Mouse (Mus musculus) hindbrain, embryonic 15.5 days (tissue): ENCODE results near the gene Rgmb. TPM values are rescaled to one million over a fixed set of nuclear protein-coding genes. Genes with fewer than 3 reads are reported as not detected.

Source experiments
- ATAC-seq: fragments of 200-750 bp; cut with Nextera tagmentation; 2 replicates; pipeline ENCODE4 v1.8.0; 2017; ENCODE audit warnings: low read depth, moderate number of reproducible peaks, moderate TSS enrichment; ENCODE audit not compliant: low FRiP score
- H3K27ac ChIP-seq: fragments of 300-500 bp; sonication (generic); replicated peaks from 2 replicates; pipeline ENCODE4 v1.5.1; 2015; ENCODE audit warnings: mild to moderate bottlenecking, inconsistent platforms
- H3K27me3 ChIP-seq: fragments of 300-500 bp; sonication (generic); 2 replicates; pipeline ENCODE4 v1.6.1; 2015; ENCODE audit warnings: control low read depth, inconsistent platforms
- H3K36me3 ChIP-seq: fragments of 300-500 bp; sonication (generic); 2 replicates; pipeline ENCODE4 v1.6.1; 2015; ENCODE audit warnings: control low read depth, inconsistent platforms
- H3K4me1 ChIP-seq: fragments of 300-500 bp; sonication (generic); replicated peaks from 2 replicates; pipeline ENCODE4 v1.6.1; 2015; ENCODE audit warnings: control low read depth, inconsistent platforms
- H3K4me2 ChIP-seq: fragments of 300-500 bp; sonication (generic); 2 replicates; pipeline ENCODE4 v1.6.1; 2015; ENCODE audit warnings: moderate library complexity, mild to moderate bottlenecking, inconsistent platforms
- H3K4me3 ChIP-seq: fragments of 300-500 bp; sonication (generic); 2 replicates; pipeline ENCODE4 v1.5.1; 2015; ENCODE audit warnings: mild to moderate bottlenecking, inconsistent platforms
- H3K9ac ChIP-seq: fragments of 300-500 bp; sonication (generic); 2 replicates; pipeline ENCODE4 v1.6.1; 2015; ENCODE audit warnings: inconsistent platforms
- H3K9me3 ChIP-seq: fragments of 300-500 bp; sonication (generic); 2 replicates; pipeline ENCODE4 v1.6.1; 2016; ENCODE audit warnings: control low read depth, inconsistent platforms
- WGBS: fragments of 180-500 bp; shearing (Covaris S2); methylation state at CpG from one replicate; pipeline ENCODE4 v1.1.7; 2015; 5-methylcytosine and 5-hydroxymethylcytosine counted together
- polyA plus RNA-seq: library from polyadenylated mRNA; unstranded; fragments of >200 nt; fragmentation: Nextera tagmentation; extraction: Ambion mirVana; gene quantifications from 2 replicates; pipeline ENCODE4 v1.2.1, GENCODE M21; 2015

The Rgmb gene
- polyA plus RNA-seq, 1 experiment from 2014 or later, result 79.3 TPM

DNA sequence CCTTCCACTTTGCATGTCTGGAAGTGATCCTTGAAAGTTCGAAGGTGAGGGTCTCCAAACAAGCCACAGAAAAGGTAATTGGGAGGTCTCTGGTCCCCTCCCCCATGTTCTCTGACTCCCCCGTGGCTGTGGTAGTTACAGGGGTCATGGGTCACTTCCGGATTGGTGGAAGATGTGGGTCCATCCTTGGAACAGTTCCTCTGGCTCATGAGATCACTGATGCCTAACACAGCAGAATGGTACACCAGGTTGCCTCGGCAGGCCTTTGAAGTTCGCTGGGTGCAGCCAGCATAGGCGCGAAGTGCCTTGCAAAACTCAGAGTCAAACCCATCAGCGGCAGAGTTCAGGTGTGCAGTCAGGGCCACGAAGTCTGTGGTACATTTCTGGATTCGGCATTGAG lies 10.1 kb downstream of the Rgmb start:
- Histone ChIP-seq H3K9ac (no peak overlapping the region), H3K27ac (no peak overlapping the region), H3K4me1 (peaks cover 60% of the 10 kb centered on the region), H3K27me3 (no peaks in the 10 kb centered on the region), H3K36me3 (no peaks in the 10 kb centered on the region; the same call in 1 of the 2 replicates), H3K4me3 (no peak overlapping the region), H3K9me3 (no peaks in the 10 kb centered on the region), H3K4me2 (peak overlapping the region; percentile 16; the same call in 1 of the 2 replicates)
- ATAC-seq, result no peak
- WGBS, result 83% methylated on average over 10 of the region's 10 CpGs

DNA sequence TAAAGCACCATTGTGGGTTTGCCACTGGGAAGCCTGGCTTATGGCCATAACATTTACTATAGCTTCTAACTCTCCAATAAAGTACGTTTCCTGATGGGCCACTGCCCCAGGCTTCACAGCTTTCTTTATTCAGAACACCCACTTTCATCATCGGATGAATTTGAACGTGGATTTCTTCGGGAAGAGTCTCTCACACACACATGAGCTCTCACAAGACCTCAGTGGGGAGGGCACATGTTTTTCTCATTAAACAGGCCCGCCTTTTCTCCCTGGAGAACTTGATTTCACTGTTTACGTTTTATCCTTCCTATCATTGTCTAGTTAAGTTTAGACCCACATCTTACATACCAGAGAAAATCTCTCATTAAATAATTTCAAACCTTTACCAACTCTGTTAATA lies 10.7 kb downstream of the Rgmb start:
- no peaks in the 10 kb centered on the region; the same call in 1 of the 2 replicates for H3K36me3 ChIP-seq
- no peak overlapping the region for H3K27ac ChIP-seq
- no peak for ATAC-seq
- no peak overlapping the region for H3K4me2 ChIP-seq
- peaks cover 66% of the 10 kb centered on the region for H3K4me1 ChIP-seq
- no peak overlapping the region for H3K9ac ChIP-seq
- H3K4me3 ChIP-seq, result no peak overlapping the region
- H3K9me3 ChIP-seq, result no peaks in the 10 kb centered on the region
- WGBS, result 44% methylated on average over 6 of the region's 6 CpGs
- no peaks in the 10 kb centered on the region for H3K27me3 ChIP-seq

DNA sequence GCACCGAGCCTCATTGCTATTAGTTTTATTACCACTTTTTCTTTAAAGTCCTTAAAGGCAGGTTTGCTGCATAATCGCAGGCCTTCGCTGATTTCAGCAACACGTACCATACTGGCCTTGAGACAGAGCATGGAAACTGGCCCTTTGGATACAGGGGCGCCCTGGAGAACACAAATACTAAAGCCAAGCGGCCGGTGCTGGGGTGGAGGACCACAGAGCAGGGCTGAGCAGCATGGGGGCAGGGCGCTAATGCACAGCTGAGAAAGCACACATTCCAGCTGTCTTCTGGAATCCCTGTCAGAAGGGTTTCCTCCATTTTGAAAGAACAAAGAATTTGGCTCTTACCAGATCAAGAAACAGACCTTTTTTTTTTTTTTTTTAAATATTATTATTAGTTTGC lies 12.5 kb downstream of the Rgmb start:
- ATAC-seq, result no peak
- Histone ChIP-seq H3K4me2 (no peak overlapping the region), H3K4me1 (peaks cover 65% of the 10 kb centered on the region), H3K4me3 (no peak overlapping the region), H3K9ac (no peak overlapping the region), H3K9me3 (no peaks in the 10 kb centered on the region), H3K27ac (no peak overlapping the region), H3K36me3 (no peaks in the 10 kb centered on the region; the same call in 1 of the 2 replicates), H3K27me3 (no peaks in the 10 kb centered on the region)
- WGBS, result 74% methylated on average over 8 of the region's 8 CpGs

DNA sequence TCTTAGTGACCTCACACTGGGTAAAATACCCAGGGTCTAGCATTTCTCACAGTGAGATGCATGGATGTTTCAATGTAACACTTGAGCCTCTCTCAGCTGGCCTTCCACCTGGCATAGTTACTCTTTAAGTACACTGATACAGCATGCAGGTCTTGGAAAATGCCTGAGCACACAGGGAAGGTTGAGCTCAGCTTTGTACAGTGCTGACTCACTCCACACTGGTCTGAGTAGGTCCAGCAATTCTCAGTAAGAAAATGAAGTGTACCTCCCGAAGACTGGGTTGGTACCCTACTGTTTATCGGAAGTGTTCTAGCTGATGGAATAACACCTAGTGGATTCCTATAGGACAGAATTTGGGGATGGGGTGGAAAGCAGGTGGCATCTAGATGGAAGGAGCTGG lies 13.2 kb downstream of the Rgmb start:
- no peak overlapping the region for H3K27ac ChIP-seq
- no peaks in the 10 kb centered on the region for H3K27me3 ChIP-seq
- H3K4me2 ChIP-seq, result no peak overlapping the region
- H3K9me3 ChIP-seq, result no peaks in the 10 kb centered on the region
- H3K4me1 ChIP-seq, result peaks cover 64% of the 10 kb centered on the region
- H3K9ac ChIP-seq, result no peak overlapping the region
- 98% methylated on average over 2 of the region's 2 CpGs for WGBS
- no peak for ATAC-seq
- no peak overlapping the region for H3K4me3 ChIP-seq
- H3K36me3 ChIP-seq, result no peaks in the 10 kb centered on the region; the same call in 1 of the 2 replicates

DNA sequence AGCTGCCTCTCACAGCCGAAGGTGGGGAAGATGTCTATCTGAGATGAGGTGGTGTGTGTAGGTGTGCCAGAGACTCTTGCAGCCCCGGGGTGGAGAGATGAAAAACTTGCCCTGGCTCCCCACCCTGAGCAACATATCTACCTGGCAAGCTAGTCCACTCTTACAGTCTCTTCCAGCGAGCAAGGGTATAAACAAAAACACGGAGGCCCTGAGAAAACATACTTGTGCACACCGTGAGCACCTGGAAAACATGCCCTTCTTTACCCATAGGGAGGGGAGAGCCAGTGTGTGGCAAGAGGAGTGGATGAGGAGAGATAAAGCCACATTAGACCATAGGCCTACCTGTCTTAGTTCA lies 13.8 kb downstream of the Rgmb start:
- Histone ChIP-seq H3K4me3 (no peak overlapping the region), H3K4me2 (no peak overlapping the region), H3K27me3 (no peaks in the 10 kb centered on the region), H3K4me1 (peaks cover 64% of the 10 kb centered on the region), H3K36me3 (no peaks in the 10 kb centered on the region; the same call in 1 of the 2 replicates), H3K9me3 (no peaks in the 10 kb centered on the region), H3K27ac (no peak overlapping the region), H3K9ac (no peak overlapping the region)
- ATAC-seq, result no peak
- 90% methylated on average over 5 of the region's 5 CpGs for WGBS

DNA sequence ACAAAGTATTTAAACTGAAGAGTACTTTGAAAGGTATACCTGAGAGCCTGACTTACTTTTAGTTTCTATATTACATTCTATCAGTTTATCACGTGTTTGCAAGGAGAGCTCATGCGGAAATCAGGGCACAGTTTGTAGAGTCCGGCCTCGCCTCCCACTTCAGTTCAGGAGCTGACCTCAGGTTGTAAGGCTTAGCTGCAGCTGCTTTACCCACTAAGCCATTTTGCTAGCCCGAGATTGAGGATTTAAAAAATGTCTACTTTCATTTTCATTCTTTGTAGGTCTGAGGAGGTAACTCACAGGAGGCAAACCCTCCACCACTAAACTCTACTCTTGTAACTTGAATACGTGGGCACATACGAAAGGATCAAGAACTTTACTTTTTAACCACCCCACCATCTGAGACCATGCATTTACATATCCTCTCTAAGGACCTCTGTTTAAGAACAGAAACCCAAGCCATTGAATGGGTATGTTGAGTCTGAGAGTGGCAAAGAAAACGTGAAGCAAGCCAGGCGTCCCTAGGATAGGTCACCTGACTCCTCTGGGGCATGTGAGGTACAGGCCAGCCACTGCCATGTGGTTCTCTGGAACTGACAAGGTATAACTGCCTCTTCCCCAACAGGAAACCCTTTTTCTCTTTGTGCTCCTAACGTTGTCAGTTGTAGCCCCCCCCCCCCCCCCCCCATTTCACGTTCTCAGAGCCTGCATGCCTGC lies 14.3 kb downstream of the Rgmb start:
- Histone ChIP-seq H3K9ac (no peak overlapping the region), H3K4me1 (peaks cover 65% of the 10 kb centered on the region), H3K27ac (no peak overlapping the region), H3K36me3 (no peaks in the 10 kb centered on the region; the same call in 1 of the 2 replicates), H3K4me3 (no peak overlapping the region), H3K9me3 (no peaks in the 10 kb centered on the region), H3K4me2 (no peak overlapping the region), H3K27me3 (no peaks in the 10 kb centered on the region)
- ATAC-seq, result no peak
- WGBS, result 87% methylated on average over 11 of the region's 11 CpGs

DNA sequence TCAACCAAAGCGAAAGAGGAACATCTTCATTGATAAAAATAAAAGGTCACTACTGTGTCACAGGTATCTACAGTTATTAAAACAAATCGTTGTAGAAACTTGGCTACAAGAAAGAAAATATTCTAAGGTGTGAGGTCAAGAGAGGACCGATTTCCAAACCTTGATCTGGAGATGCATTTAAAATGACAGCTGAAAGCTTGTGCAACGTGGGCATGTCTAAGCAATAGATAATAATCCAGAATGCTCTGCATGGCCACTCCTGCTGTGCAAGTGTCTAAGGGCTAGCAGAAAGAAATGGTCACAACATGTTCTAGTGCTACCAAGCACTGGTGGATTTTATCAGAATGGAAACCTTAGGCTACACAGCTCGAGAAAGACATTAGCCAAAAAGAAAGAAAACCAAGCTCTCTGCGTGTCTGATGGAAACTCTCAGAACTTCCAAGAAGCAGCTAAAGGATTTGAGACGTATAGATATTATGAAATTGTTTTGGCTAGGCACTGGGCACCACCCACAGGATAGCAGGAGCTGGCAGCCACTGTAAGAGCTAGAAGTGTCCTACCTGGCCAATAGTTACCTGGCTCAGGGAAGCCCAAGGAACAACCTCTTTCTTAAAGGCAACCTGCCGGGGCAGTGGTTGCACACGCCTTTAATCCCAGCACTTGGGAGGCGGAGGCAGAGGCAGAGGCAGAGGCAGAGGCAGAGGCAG lies 15.4 kb downstream of the Rgmb start:
- H3K4me2 ChIP-seq, result no peak overlapping the region
- H3K9ac ChIP-seq, result no peak overlapping the region
- H3K27me3 ChIP-seq, result no peaks in the 10 kb centered on the region
- WGBS, result 82% methylated on average over 10 of the region's 10 CpGs
- H3K4me3 ChIP-seq, result no peak overlapping the region
- H3K36me3 ChIP-seq, result no peaks in the 10 kb centered on the region; the same call in 1 of the 2 replicates
- no peak for ATAC-seq
- no peaks in the 10 kb centered on the region for H3K9me3 ChIP-seq
- peaks cover 67% of the 10 kb centered on the region for H3K4me1 ChIP-seq
- H3K27ac ChIP-seq, result no peak overlapping the region

DNA sequence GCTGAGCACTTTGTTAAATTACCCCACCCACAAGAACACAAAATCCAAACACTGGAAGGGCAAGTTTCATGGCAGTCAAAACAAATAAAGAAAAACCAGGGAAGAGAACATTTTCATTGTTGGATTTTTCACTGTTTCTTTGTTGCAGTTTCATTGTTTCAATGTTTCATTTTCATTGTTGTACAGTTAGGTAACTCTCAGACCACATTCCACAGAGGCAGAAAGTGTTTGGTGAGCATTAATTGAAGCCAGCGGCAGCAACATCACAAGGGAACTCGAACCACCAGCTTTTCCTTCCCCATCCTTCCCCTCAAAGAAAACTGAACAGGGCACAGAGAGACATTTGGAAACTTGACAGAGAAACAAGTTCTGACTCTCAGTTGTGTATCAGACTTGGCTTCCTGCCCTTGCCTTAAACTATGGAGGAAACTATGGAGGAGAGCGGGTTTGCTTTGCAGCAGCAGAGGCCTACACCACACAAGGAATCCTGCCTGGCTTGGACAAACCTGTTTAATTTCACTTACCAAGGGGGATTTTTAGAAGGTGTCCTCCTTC lies 17.1 kb downstream of the Rgmb start:
- no peak overlapping the region for H3K4me2 ChIP-seq
- H3K4me1 ChIP-seq, result peaks cover 71% of the 10 kb centered on the region
- no peak for ATAC-seq

DNA sequence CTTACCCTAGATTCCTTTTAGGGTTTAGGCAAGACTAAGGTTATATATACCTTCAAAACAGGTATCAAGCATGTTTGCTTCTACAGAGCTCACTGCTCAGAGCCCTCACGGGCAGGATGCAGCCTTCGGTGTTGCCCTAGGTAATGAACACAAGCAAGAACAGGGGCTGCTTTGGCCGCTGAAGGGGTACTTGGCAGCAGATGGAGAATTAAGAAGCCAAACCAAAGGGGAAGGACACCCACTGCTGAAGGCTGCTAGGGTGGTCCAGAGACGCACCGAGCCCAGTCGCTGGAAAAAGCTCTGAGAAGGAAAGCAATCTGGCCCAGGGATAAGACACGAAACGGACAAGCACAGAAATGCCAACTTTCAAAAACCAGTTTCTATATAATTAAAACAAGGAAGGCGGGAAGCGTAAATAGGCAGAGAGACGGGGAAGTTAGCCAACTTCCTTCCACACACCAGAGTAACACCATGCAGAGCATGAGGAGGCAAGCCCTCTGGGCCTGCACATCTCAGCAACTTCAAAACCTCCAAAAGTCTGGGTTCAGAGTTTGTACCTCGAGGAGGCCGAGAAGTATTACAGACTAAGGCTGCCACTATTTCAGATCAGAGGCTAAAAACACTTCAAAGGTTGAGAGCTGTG lies 18.6 kb downstream of the Rgmb start:
- Histone ChIP-seq H3K9ac (no peak overlapping the region), H3K27ac (no peak overlapping the region), H3K9me3 (no peaks in the 10 kb centered on the region), H3K4me3 (no peak overlapping the region), H3K36me3 (peaks cover 4% of the 10 kb centered on the region), H3K4me2 (no peak overlapping the region), H3K4me1 (peaks cover 72% of the 10 kb centered on the region), H3K27me3 (no peaks in the 10 kb centered on the region)
- ATAC-seq, result no peak
- 65% methylated on average over 13 of the region's 13 CpGs for WGBS

More for the DNA sequence above, 17.1 kb downstream of the Rgmb start:
- peak overlapping the region; percentile 32; the same call in 1 of the 2 replicates for H3K27ac ChIP-seq
- H3K4me3 ChIP-seq, result no peak overlapping the region
- H3K27me3 ChIP-seq, result no peaks in the 10 kb centered on the region
- WGBS, result 64% methylated on average over 3 of the region's 3 CpGs
- no peaks in the 10 kb centered on the region for H3K9me3 ChIP-seq
- H3K36me3 ChIP-seq, result no peaks in the 10 kb centered on the region
- H3K9ac ChIP-seq, result no peak overlapping the region

DNA sequence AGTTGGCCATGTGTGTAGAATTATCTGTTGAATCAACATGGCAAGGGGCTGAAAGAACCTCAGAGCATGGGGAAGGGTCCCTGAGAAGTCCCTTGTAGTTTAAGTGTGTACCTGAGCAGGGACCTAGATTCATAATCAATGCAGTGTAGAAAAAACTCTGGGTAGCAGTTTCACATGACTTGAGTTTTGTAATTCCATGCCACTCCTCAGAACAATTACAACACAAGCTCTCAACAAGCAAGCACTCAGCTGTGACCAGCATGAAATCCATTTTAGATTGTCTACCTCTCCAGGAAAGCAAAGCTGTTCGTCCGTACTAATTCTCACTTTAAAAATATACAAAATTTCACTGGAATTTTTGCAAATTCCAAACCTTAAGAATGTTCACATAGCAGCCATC lies 20.9 kb downstream of the Rgmb start:
- Histone ChIP-seq H3K9me3 (no peaks in the 10 kb centered on the region), H3K4me3 (no peak overlapping the region), H3K4me2 (no peak overlapping the region), H3K27ac (no peak overlapping the region), H3K27me3 (no peaks in the 10 kb centered on the region), H3K36me3 (peaks cover 16% of the 10 kb centered on the region), H3K9ac (no peak overlapping the region), H3K4me1 (peaks cover 64% of the 10 kb centered on the region)
- WGBS, result 62% methylated on average over 2 of the region's 2 CpGs
- no peak for ATAC-seq

DNA sequence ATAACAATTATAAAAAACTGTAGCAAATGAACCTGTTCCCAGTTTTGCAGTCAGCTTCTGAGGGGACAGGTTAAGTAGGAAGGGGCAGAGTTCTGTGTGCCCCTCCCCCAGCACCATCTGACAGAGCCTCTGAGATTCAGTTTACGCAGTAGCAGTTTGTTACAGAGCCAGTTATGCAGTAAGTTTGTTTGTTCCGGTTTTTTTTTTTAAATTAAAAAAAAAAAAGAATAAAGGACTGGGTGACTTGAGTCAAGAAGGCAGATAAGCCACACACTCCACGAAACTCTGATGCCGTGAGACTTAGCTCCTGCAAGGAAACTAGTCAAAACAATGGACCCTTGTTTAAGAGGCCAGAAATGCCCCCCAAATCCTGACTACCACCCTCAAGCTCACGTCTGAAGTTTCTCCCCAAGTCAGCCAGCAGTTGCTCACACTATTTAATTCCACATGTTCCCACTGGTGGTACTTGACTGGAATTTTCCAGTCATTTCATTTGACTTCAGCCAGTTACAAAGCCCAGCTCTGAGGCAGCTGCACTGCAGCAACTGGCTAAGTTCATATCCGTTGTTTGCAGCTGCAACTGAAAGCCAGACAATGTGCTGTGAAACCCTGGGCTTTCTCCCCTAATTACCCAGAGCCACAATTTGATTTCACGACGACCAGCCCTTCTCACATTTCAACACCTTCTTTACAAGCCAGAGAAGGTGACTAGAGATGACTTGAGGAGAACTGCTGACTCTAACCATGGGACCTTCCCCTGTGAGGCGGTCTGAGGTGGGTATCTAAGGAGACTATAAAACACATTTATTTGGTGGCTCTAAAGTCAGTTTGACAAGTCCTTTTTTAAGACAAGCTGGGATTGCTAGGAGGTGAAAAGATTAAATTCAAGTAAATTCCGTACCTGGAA lies 22.1 kb downstream of the Rgmb start:
- H3K27me3 ChIP-seq, result no peaks in the 10 kb centered on the region
- no peaks in the 10 kb centered on the region for H3K9me3 ChIP-seq
- H3K27ac ChIP-seq, result 0 out of 2 replicates have a peak overlapping the region, but pooled peaks have one; percentile 18
- no peak overlapping the region for H3K4me3 ChIP-seq
- H3K4me1 ChIP-seq, result peaks cover 53% of the 10 kb centered on the region
- 25% methylated on average over 10 of the region's 10 CpGs for WGBS
- no peak overlapping the region for H3K9ac ChIP-seq
- no peak overlapping the region for H3K4me2 ChIP-seq
- H3K36me3 ChIP-seq, result peaks cover 16% of the 10 kb centered on the region
- no peak for ATAC-seq
